Mouse (Mus musculus): ENCODE data around the gene Atp2b2. TPM values are rescaled to one million over a fixed set of nuclear protein-coding genes. Genes with fewer than 3 reads are reported as not detected.

Atp2b2 gene
- total RNA-seq, 2 experiments from 2014 or later = 1.1 TPM

- intact Hi-C loops (cut with DNase I) = no loop called here
- no peak for DNase-seq (ENCODE audit: low spot score)
Observed at GRCm38 (mm10) chr6:114022104-114022503, 20.3 kb downstream of the Atp2b2 start.

- no peak for DNase-seq (ENCODE audit: low spot score)
- intact Hi-C loops (cut with DNase I) = no loop called here
Observed at GRCm38 (mm10) chr6:114013801-114014200, 28.6 kb downstream of the Atp2b2 start.

- DNase-seq (ENCODE audit: low spot score) = no peak
- intact Hi-C loops (cut with DNase I) = no loop called here
Observed at GRCm38 (mm10) chr6:114012834-114013233, 29.6 kb downstream of the Atp2b2 start.

GRCm38 (mm10) chr6:114011976-114012375 lies 30.4 kb downstream of the Atp2b2 start:
- DNase-seq (ENCODE audit: low spot score) = no peak
- intact Hi-C loops (cut with DNase I) = no loop called here

- no peak for DNase-seq (ENCODE audit: low spot score)
- intact Hi-C loops (cut with DNase I) = no loop called here
Observed at GRCm38 (mm10) chr6:114003796-114004195, 38.6 kb downstream of the Atp2b2 start.

GRCm38 (mm10) chr6:114000928-114001327 lies 41.5 kb downstream of the Atp2b2 start:
- intact Hi-C loops (cut with DNase I) = no loop called here
- DNase-seq (ENCODE audit: low spot score) = no peak

- intact Hi-C loops (cut with DNase I) = no loop called here
- no peak for DNase-seq (ENCODE audit: low spot score)
Observed at GRCm38 (mm10) chr6:114000304-114000703, 42.1 kb downstream of the Atp2b2 start.

GRCm38 (mm10) chr6:113998413-113998812 lies 44.0 kb downstream of the Atp2b2 start:
- intact Hi-C loops (cut with DNase I) = no loop called here
- DNase-seq (ENCODE audit: low spot score) = no peak

- intact Hi-C loops (cut with DNase I) = no loop called here
- no peak for DNase-seq (ENCODE audit: low spot score)
Observed at GRCm38 (mm10) chr6:113994176-113994575, 48.2 kb downstream of the Atp2b2 start.

GRCm38 (mm10) chr6:113992101-113992500 lies 50.3 kb downstream of the Atp2b2 start:
- intact Hi-C loops (cut with DNase I) = no loop called here
- no peak for DNase-seq (ENCODE audit: low spot score)

GRCm38 (mm10) chr6:113991482-113991881 lies 50.9 kb downstream of the Atp2b2 start:
- intact Hi-C loops (cut with DNase I) = no loop called here

GRCm38 (mm10) chr6:113990044-113990443 lies 52.4 kb downstream of the Atp2b2 start:
- no peak for DNase-seq (ENCODE audit: low spot score)
- intact Hi-C loops (cut with DNase I) = no loop called here

More at GRCm38 (mm10) chr6:113991482-113991881, 50.9 kb downstream of the Atp2b2 start:
- DNase-seq (ENCODE audit: low spot score) = no peak

- no peak for DNase-seq (ENCODE audit: low spot score)
- intact Hi-C loops (cut with DNase I) = no loop called here
Observed at GRCm38 (mm10) chr6:113988521-113988920, 53.9 kb downstream of the Atp2b2 start.

GRCm38 (mm10) chr6:113986671-113987070 lies 55.7 kb downstream of the Atp2b2 start:
- no peak for DNase-seq (ENCODE audit: low spot score)
- intact Hi-C loops (cut with DNase I) = no loop called here

GRCm38 (mm10) chr6:113978673-113979072 lies 63.7 kb downstream of the Atp2b2 start:
- DNase-seq (ENCODE audit: low spot score) = no peak
- intact Hi-C loops (cut with DNase I) = no loop called here

- no peak for DNase-seq (ENCODE audit: low spot score)
- intact Hi-C loops (cut with DNase I) = no loop called here
Observed at GRCm38 (mm10) chr6:113978091-113978650, 64.2 kb downstream of the Atp2b2 start.

- no peak for DNase-seq (ENCODE audit: low spot score)
- intact Hi-C loops (cut with DNase I) = no loop called here
Observed at GRCm38 (mm10) chr6:113970900-113971299, 71.5 kb downstream of the Atp2b2 start.

- intact Hi-C loops (cut with DNase I) = no loop called here
- DNase-seq (ENCODE audit: low spot score) = no peak
Observed at GRCm38 (mm10) chr6:113970464-113970863, 71.9 kb downstream of the Atp2b2 start.

- intact Hi-C loops (cut with DNase I) = no loop called here
Observed at GRCm38 (mm10) chr6:113969751-113970150, 72.7 kb downstream of the Atp2b2 start.

GRCm38 (mm10) chr6:113962811-113963210 lies 79.6 kb downstream of the Atp2b2 start:
- intact Hi-C loops (cut with DNase I) = no loop called here
- DNase-seq (ENCODE audit: low spot score) = no peak

More at GRCm38 (mm10) chr6:113969751-113970150, 72.7 kb downstream of the Atp2b2 start:
- no peak for DNase-seq (ENCODE audit: low spot score)

- intact Hi-C loops (cut with DNase I) = no loop called here
- DNase-seq (ENCODE audit: low spot score) = no peak
Observed at GRCm38 (mm10) chr6:113961658-113962057, 80.8 kb downstream of the Atp2b2 start.

GRCm38 (mm10) chr6:113959336-113959735 lies 83.1 kb downstream of the Atp2b2 start:
- no peak for DNase-seq (ENCODE audit: low spot score)
- intact Hi-C loops (cut with DNase I) = no loop called here

Data from heart, postnatal 25 days (tissue).